Mouse (Mus musculus): ENCODE measurements around the gene Hgd. TPM values are rescaled to one million over a fixed set of nuclear protein-coding genes. Genes with fewer than 3 reads are reported as not detected.
"Not testable (repeated sequence)": the region's sequence is repeated elsewhere in the genome, so short reads cannot be mapped to it uniquely, and the experiment has no call there.

Gene Hgd
- polyA plus RNA-seq, 1 experiment from 2014 or later, result 0.19 TPM

GRCm38 (mm10) chr16:37629011-37629410 lies 49.1 kb downstream of the Hgd start:
- H3K4me3 ChIP-seq (ENCODE audit: control insufficient read depth in 1 of 2, insufficient read depth in 1 of 2, low read depth in 1 of 2, low read length in 2 of 2), result no peak overlapping the region
- no peak overlapping the region for H3K9ac ChIP-seq (ENCODE audit: low read length)
- H3K36me3 ChIP-seq (ENCODE audit: control insufficient read depth, insufficient read depth, low read length), result no peaks in the 10 kb centered on the region
- no peak for ATAC-seq (ENCODE audit: insufficient number of reproducible peaks, insufficient read depth, low FRiP score, low read depth)
- H3K9me3 ChIP-seq (ENCODE audit: control insufficient read depth, low read length), result no peaks in the 10 kb centered on the region
- H3K27ac ChIP-seq (replicated peaks in 1 of 2; ENCODE audit: control insufficient read depth in 1 of 2, insufficient read depth in 1 of 2, low read depth in 2 of 2, low read length in 2 of 2), result no peak overlapping the region
- no peak overlapping the region for H3K4me2 ChIP-seq (ENCODE audit: low read length)
- no peaks in the 10 kb centered on the region for H3K4me1 ChIP-seq (ENCODE audit: control insufficient read depth in 2 of 2, insufficient read depth in 2 of 2, low read length in 2 of 2)
- 84% methylated on average over 7 of the region's 7 CpGs for WGBS
- no peaks in the 10 kb centered on the region for H3K27me3 ChIP-seq (ENCODE audit: control insufficient read depth, insufficient read depth, low read length)

GRCm38 (mm10) chr16:37634578-37634977 lies 54.6 kb downstream of the Hgd start:
- H3K9ac ChIP-seq (ENCODE audit: low read length), result no peak overlapping the region
- no peak for ATAC-seq (ENCODE audit: insufficient number of reproducible peaks, insufficient read depth, low FRiP score, low read depth)
- H3K9me3 ChIP-seq (ENCODE audit: control insufficient read depth, low read length), result no peaks in the 10 kb centered on the region
- H3K4me1 ChIP-seq (ENCODE audit: control insufficient read depth in 2 of 2, insufficient read depth in 2 of 2, low read length in 2 of 2), result no peaks in the 10 kb centered on the region; a peak in 1 of 4 replicates
- H3K4me3 ChIP-seq (ENCODE audit: control insufficient read depth in 1 of 2, insufficient read depth in 1 of 2, low read depth in 1 of 2, low read length in 2 of 2), result no peak overlapping the region
- H3K4me2 ChIP-seq (ENCODE audit: low read length), result peak overlapping the region; percentile 26
- H3K27ac ChIP-seq (replicated peaks in 1 of 2; ENCODE audit: control insufficient read depth in 1 of 2, insufficient read depth in 1 of 2, low read depth in 2 of 2, low read length in 2 of 2), result no peak overlapping the region
- 32% methylated on average over 9 of the region's 9 CpGs for WGBS
- no peaks in the 10 kb centered on the region for H3K27me3 ChIP-seq (ENCODE audit: control insufficient read depth, insufficient read depth, low read length)
- no peaks in the 10 kb centered on the region for H3K36me3 ChIP-seq (ENCODE audit: control insufficient read depth, insufficient read depth, low read length)

- Histone ChIP-seq H3K4me2 (ENCODE audit: low read length) (no peak overlapping the region), H3K9ac (ENCODE audit: low read length) (no peak overlapping the region), H3K27ac (replicated peaks in 1 of 2; ENCODE audit: control insufficient read depth in 1 of 2, insufficient read depth in 1 of 2, low read depth in 2 of 2, low read length in 2 of 2) (no peak overlapping the region), H3K9me3 (ENCODE audit: control insufficient read depth, low read length) (no peaks in the 10 kb centered on the region), H3K4me3 (ENCODE audit: control insufficient read depth in 1 of 2, insufficient read depth in 1 of 2, low read depth in 1 of 2, low read length in 2 of 2) (no peak overlapping the region), H3K36me3 (ENCODE audit: control insufficient read depth, insufficient read depth, low read length) (no peaks in the 10 kb centered on the region), H3K27me3 (ENCODE audit: control insufficient read depth, insufficient read depth, low read length) (no peaks in the 10 kb centered on the region), H3K4me1 (ENCODE audit: control insufficient read depth in 2 of 2, insufficient read depth in 2 of 2, low read length in 2 of 2) (no peaks in the 10 kb centered on the region; a peak in 1 of 4 replicates)
- WGBS, result 84% methylated on average over 1 of the region's 1 CpGs
- ATAC-seq (ENCODE audit: insufficient number of reproducible peaks, insufficient read depth, low FRiP score, low read depth), result no peak
Observed at GRCm38 (mm10) chr16:37635095-37635494, 55.1 kb downstream of the Hgd start.

GRCm38 (mm10) chr16:37636107-37636506 lies 56.2 kb downstream of the Hgd start:
- no peaks in the 10 kb centered on the region for H3K36me3 ChIP-seq (ENCODE audit: control insufficient read depth, insufficient read depth, low read length)
- H3K27ac ChIP-seq (replicated peaks in 1 of 2; ENCODE audit: control insufficient read depth in 1 of 2, insufficient read depth in 1 of 2, low read depth in 2 of 2, low read length in 2 of 2), result no peak overlapping the region
- WGBS, result 38% methylated on average over 6 of the region's 6 CpGs
- ATAC-seq (ENCODE audit: insufficient number of reproducible peaks, insufficient read depth, low FRiP score, low read depth), result no peak
- no peaks in the 10 kb centered on the region; a peak in 1 of 4 replicates for H3K4me1 ChIP-seq (ENCODE audit: control insufficient read depth in 2 of 2, insufficient read depth in 2 of 2, low read length in 2 of 2)
- H3K27me3 ChIP-seq (ENCODE audit: control insufficient read depth, insufficient read depth, low read length), result no peaks in the 10 kb centered on the region
- no peaks in the 10 kb centered on the region for H3K9me3 ChIP-seq (ENCODE audit: control insufficient read depth, low read length)
- H3K4me2 ChIP-seq (ENCODE audit: low read length), result no peak overlapping the region
- H3K4me3 ChIP-seq (ENCODE audit: control insufficient read depth in 1 of 2, insufficient read depth in 1 of 2, low read depth in 1 of 2, low read length in 2 of 2), result no peak overlapping the region
- no peak overlapping the region for H3K9ac ChIP-seq (ENCODE audit: low read length)

GRCm38 (mm10) chr16:37637802-37638201 lies 57.8 kb downstream of the Hgd start:
- Histone ChIP-seq H3K4me1 (ENCODE audit: control insufficient read depth in 2 of 2, insufficient read depth in 2 of 2, low read length in 2 of 2) (no peaks in the 10 kb centered on the region; a peak in 1 of 4 replicates), H3K36me3 (ENCODE audit: control insufficient read depth, insufficient read depth, low read length) (no peaks in the 10 kb centered on the region), H3K27me3 (ENCODE audit: control insufficient read depth, insufficient read depth, low read length) (no peaks in the 10 kb centered on the region), H3K4me2 (ENCODE audit: low read length) (no peak overlapping the region), H3K9ac (ENCODE audit: low read length) (no peak overlapping the region), H3K9me3 (ENCODE audit: control insufficient read depth, low read length) (no peaks in the 10 kb centered on the region), H3K4me3 (ENCODE audit: control insufficient read depth in 1 of 2, insufficient read depth in 1 of 2, low read depth in 1 of 2, low read length in 2 of 2) (no peak overlapping the region), H3K27ac (replicated peaks in 1 of 2; ENCODE audit: control insufficient read depth in 1 of 2, insufficient read depth in 1 of 2, low read depth in 2 of 2, low read length in 2 of 2) (no peak overlapping the region)
- ATAC-seq (ENCODE audit: insufficient number of reproducible peaks, insufficient read depth, low FRiP score, low read depth), result no peak

GRCm38 (mm10) chr16:37640522-37640921 lies 60.6 kb downstream of the Hgd start:
- not testable (repeated sequence) for H3K27me3 ChIP-seq (ENCODE audit: control insufficient read depth, insufficient read depth, low read length); H3K9ac ChIP-seq (ENCODE audit: low read length); ATAC-seq (ENCODE audit: insufficient number of reproducible peaks, insufficient read depth, low FRiP score, low read depth); H3K27ac ChIP-seq (replicated peaks in 1 of 2; ENCODE audit: control insufficient read depth in 1 of 2, insufficient read depth in 1 of 2, low read depth in 2 of 2, low read length in 2 of 2); H3K9me3 ChIP-seq (ENCODE audit: control insufficient read depth, low read length); H3K36me3 ChIP-seq (ENCODE audit: control insufficient read depth, insufficient read depth, low read length); H3K4me3 ChIP-seq (ENCODE audit: control insufficient read depth in 1 of 2, insufficient read depth in 1 of 2, low read depth in 1 of 2, low read length in 2 of 2); H3K4me1 ChIP-seq (ENCODE audit: control insufficient read depth in 2 of 2, insufficient read depth in 2 of 2, low read length in 2 of 2); H3K4me2 ChIP-seq (ENCODE audit: low read length)

GRCm38 (mm10) chr16:37644486-37644885 lies 64.5 kb downstream of the Hgd start:
- Histone ChIP-seq H3K4me1 (ENCODE audit: control insufficient read depth in 2 of 2, insufficient read depth in 2 of 2, low read length in 2 of 2) (no peaks in the 10 kb centered on the region), H3K36me3 (ENCODE audit: control insufficient read depth, insufficient read depth, low read length) (peaks cover 42% of the 10 kb centered on the region), H3K27ac (replicated peaks in 1 of 2; ENCODE audit: control insufficient read depth in 1 of 2, insufficient read depth in 1 of 2, low read depth in 2 of 2, low read length in 2 of 2) (no peak overlapping the region), H3K4me2 (ENCODE audit: low read length) (no peak overlapping the region), H3K4me3 (ENCODE audit: control insufficient read depth in 1 of 2, insufficient read depth in 1 of 2, low read depth in 1 of 2, low read length in 2 of 2) (no peak overlapping the region), H3K27me3 (ENCODE audit: control insufficient read depth, insufficient read depth, low read length) (no peaks in the 10 kb centered on the region), H3K9me3 (ENCODE audit: control insufficient read depth, low read length) (no peaks in the 10 kb centered on the region), H3K9ac (ENCODE audit: low read length) (no peak overlapping the region)
- 89% methylated on average over 5 of the region's 5 CpGs for WGBS
- no peak for ATAC-seq (ENCODE audit: insufficient number of reproducible peaks, insufficient read depth, low FRiP score, low read depth)

GRCm38 (mm10) chr16:37645211-37645610 lies 65.3 kb downstream of the Hgd start:
- WGBS, result 87% methylated on average over 8 of the region's 8 CpGs
- Histone ChIP-seq H3K9me3 (ENCODE audit: control insufficient read depth, low read length) (no peaks in the 10 kb centered on the region), H3K36me3 (ENCODE audit: control insufficient read depth, insufficient read depth, low read length) (peaks cover 42% of the 10 kb centered on the region), H3K27ac (replicated peaks in 1 of 2; ENCODE audit: control insufficient read depth in 1 of 2, insufficient read depth in 1 of 2, low read depth in 2 of 2, low read length in 2 of 2) (no peak overlapping the region), H3K9ac (ENCODE audit: low read length) (no peak overlapping the region), H3K4me2 (ENCODE audit: low read length) (no peak overlapping the region), H3K4me1 (ENCODE audit: control insufficient read depth in 2 of 2, insufficient read depth in 2 of 2, low read length in 2 of 2) (no peaks in the 10 kb centered on the region), H3K27me3 (ENCODE audit: control insufficient read depth, insufficient read depth, low read length) (no peaks in the 10 kb centered on the region), H3K4me3 (ENCODE audit: control insufficient read depth in 1 of 2, insufficient read depth in 1 of 2, low read depth in 1 of 2, low read length in 2 of 2) (no peak overlapping the region)
- no peak for ATAC-seq (ENCODE audit: insufficient number of reproducible peaks, insufficient read depth, low FRiP score, low read depth)

Measured in heart, embryonic 14.5 days (tissue).